In genomic region chr15:62457051-62457664, GRCm38 (mm10) we compare ENCODE assay signal across 14 mouse cellular contexts.
A peak's percentile ranks its signal among the peaks of the same experiment; 100 is the strongest.
DNase-seq lines count a peak whose midpoint lies in the region; ATAC-seq lines count a peak whose summit lies in the region.
"Had no signal": no experiment of that assay in that cellular context is flagged by ENCODE, and none has a peak within 500 bp of the region (broad histone marks: within the 10 kb centered on the region; RNA-seq: fewer than 3 reads in every experiment).

No protein-coding gene starts in this region.

- DNase-seq in spleen, postnatal 36 days (ENCODE audit: low spot score in 2 of 2), result peak; percentile 46 to 47
- no peak for DNase-seq in spleen, adult 12 weeks (ENCODE audit: low spot score)
- DNase-seq in ZHBTc4 (ENCODE audit: low read depth, low spot score), result peak; percentile 16
- DNase-seq in frontal cortex, postnatal 25 days (ENCODE audit: low spot score in 2 of 2), result no peak
- no peak for DNase-seq in urinary bladder, adult 18-20 months (ENCODE audit: low spot score in 2 of 2)
- no peak for DNase-seq in c-Kit-positive CD71-positive TER-119-positive erythroid progenitor cells, embryonic 14.5 days (ENCODE audit: low spot score)
- DNase-seq in gastrocnemius, postnatal 4 days (ENCODE audit: low spot score in 2 of 2), result no peak
- DNase-seq: cerebellum, adult 8-10 months; gastrocnemius, postnatal 14 days; kidney, postnatal 10 days; right cerebral cortex, postnatal 14 days had no signal

- peak; percentile 55; the same call in 1 of the 2 replicates for ATAC-seq in neutrophil, adult 5-6 weeks (ENCODE audit: extremely low read depth, insufficient number of reproducible peaks, low FRiP score, poor library complexity, severe bottlenecking)
- ATAC-seq: forebrain, embryonic 14.5 days; intestine, embryonic 16.5 days had no signal

Comparison
In these comparisons a context has a peak if more than half of its experiments do, and no peak if none do; other contexts are left out.
1. DNase-seq: peak in spleen, postnatal 36 days (2 of 2) and ZHBTc4 (single experiment); none in spleen, adult 12 weeks (single experiment), frontal cortex, postnatal 25 days (0 of 2), urinary bladder, adult 18-20 months (0 of 2), c-Kit-positive CD71-positive TER-119-positive erythroid progenitor cells, embryonic 14.5 days (single experiment) and gastrocnemius, postnatal 4 days (0 of 2).